Mouse (Mus musculus) megakaryocyte, embryonic 14.5 days (primary cell): ENCODE results near the gene Eif2s3x. TPM values are rescaled to one million over a fixed set of nuclear protein-coding genes. Genes with fewer than 3 reads are reported as not detected.
A peak's percentile ranks its signal among the peaks of the same experiment; 100 is the strongest.

Experiments
- H3K27me3 ChIP-seq: replicated peaks from 2 replicates; pipeline ENCODE3; 2012; ENCODE audit warnings: inconsistent platforms
- H3K36me3 ChIP-seq: replicated peaks from 2 replicates; pipeline ENCODE3; 2012; ENCODE audit warnings: low read length, inconsistent platforms, mixed read lengths
- H3K4me1 ChIP-seq: 2 replicates; pipeline ENCODE4 v1.6.1; 2012; ENCODE audit warnings: inconsistent platforms
- H3K4me3 ChIP-seq: replicated peaks from 2 replicates; pipeline ENCODE3; 2012; ENCODE audit warnings: moderate library complexity, mild to moderate bottlenecking, inconsistent platforms
- H3K9me3 ChIP-seq: 2 replicates; pipeline ENCODE4 v1.6.1; 2012; ENCODE audit warnings: inconsistent platforms
- FLI1 ChIP-seq: IDR thresholded peaks from 2 replicates; pipeline ENCODE4 v1.6.1; 2012; ENCODE audit warnings: low read length, inconsistent platforms, mixed read lengths
- GATA1 ChIP-seq: IDR thresholded peaks from 3 replicates; pipeline ENCODE4 v1.6.1; 2012; ENCODE audit warnings: mixed read lengths, low read length, inconsistent platforms, borderline replicate concordance
- polyA plus RNA-seq: library from polyadenylated mRNA; stranded (reverse); fragments of >175 nt; gene quantifications from 2 replicates; pipeline ENCODE4 v1.2.3, GENCODE M21; 2012; ENCODE audit warnings: low replicate concordance; ENCODE audit not compliant: insufficient read depth

Gene Eif2s3x
- polyA plus RNA-seq, 1 experiment: 12.6 TPM

GRCm38 (mm10) chrX:94185156-94185555 is 27.5 kb downstream of the Eif2s3x start:
- H3K4me3 ChIP-seq: no peak overlapping the region
- peaks cover 4% of the 10 kb centered on the region for H3K27me3 ChIP-seq
- no peaks in the 10 kb centered on the region for H3K4me1 ChIP-seq
- TF ChIP-seq GATA1 (no peak), FLI1 (no peak)
- H3K36me3 ChIP-seq: no peaks in the 10 kb centered on the region
- no peaks in the 10 kb centered on the region for H3K9me3 ChIP-seq

GRCm38 (mm10) chrX:94183814-94184213 is 28.8 kb downstream of the Eif2s3x start:
- no peaks in the 10 kb centered on the region for H3K4me1 ChIP-seq
- no peak overlapping the region for H3K4me3 ChIP-seq
- H3K9me3 ChIP-seq: no peaks in the 10 kb centered on the region
- peaks cover 4% of the 10 kb centered on the region for H3K27me3 ChIP-seq
- no peak for TF ChIP-seq FLI1
- TF ChIP-seq GATA1: no peak
- H3K36me3 ChIP-seq: no peaks in the 10 kb centered on the region

GRCm38 (mm10) chrX:94177715-94178340 is 34.8 kb downstream of the Eif2s3x start:
- no peaks in the 10 kb centered on the region for H3K36me3 ChIP-seq
- TF ChIP-seq FLI1 (peak; percentile 46; the same call in 1 of the 2 replicates), GATA1 (no peak)
- peaks cover 9% of the 10 kb centered on the region for H3K4me1 ChIP-seq
- peaks cover 3% of the 10 kb centered on the region for H3K27me3 ChIP-seq
- H3K9me3 ChIP-seq: no peaks in the 10 kb centered on the region
- H3K4me3 ChIP-seq: peak overlapping the region; percentile 94

GRCm38 (mm10) chrX:94169348-94169747 is 43.3 kb downstream of the Eif2s3x start:
- Histone ChIP-seq H3K9me3 (no peaks in the 10 kb centered on the region), H3K36me3 (no peaks in the 10 kb centered on the region)
- no peak for TF ChIP-seq FLI1
- no peak for TF ChIP-seq GATA1

GRCm38 (mm10) chrX:94152251-94152830 is 60.3 kb downstream of the Eif2s3x start:
- Histone ChIP-seq H3K9me3 (no peaks in the 10 kb centered on the region), H3K27me3 (peaks cover 19% of the 10 kb centered on the region), H3K4me3 (no peak overlapping the region), H3K36me3 (no peaks in the 10 kb centered on the region), H3K4me1 (peaks cover 15% of the 10 kb centered on the region)
- TF ChIP-seq FLI1 (no peak), GATA1 (no peak)

More at GRCm38 (mm10) chrX:94169348-94169747, 43.3 kb downstream of the Eif2s3x start:
- Histone ChIP-seq H3K4me1 (no peaks in the 10 kb centered on the region), H3K27me3 (peaks cover 5% of the 10 kb centered on the region), H3K4me3 (no peak overlapping the region)

- Histone ChIP-seq H3K36me3 (no peaks in the 10 kb centered on the region), H3K9me3 (no peaks in the 10 kb centered on the region), H3K4me3 (no peak overlapping the region), H3K27me3 (peaks cover 26% of the 10 kb centered on the region), H3K4me1 (peaks cover 15% of the 10 kb centered on the region)
- TF ChIP-seq GATA1: no peak
- TF ChIP-seq FLI1: no peak
These were observed 62.2 kb downstream of the Eif2s3x start for GRCm38 (mm10) chrX:94150471-94150870.

- H3K4me1 ChIP-seq: peaks cover 3% of the 10 kb centered on the region; the same call in 1 of the 2 replicates
- TF ChIP-seq GATA1 (no peak), FLI1 (no peak)
- peaks cover 23% of the 10 kb centered on the region for H3K27me3 ChIP-seq
- no peaks in the 10 kb centered on the region for H3K36me3 ChIP-seq
- no peak overlapping the region for H3K4me3 ChIP-seq
- no peaks in the 10 kb centered on the region for H3K9me3 ChIP-seq
These were observed 70.5 kb downstream of the Eif2s3x start for GRCm38 (mm10) chrX:94142004-94142771.

GRCm38 (mm10) chrX:94140080-94140479 is 72.6 kb downstream of the Eif2s3x start:
- no peaks in the 10 kb centered on the region for H3K9me3 ChIP-seq
- no peak for TF ChIP-seq FLI1
- TF ChIP-seq GATA1: no peak
- peaks cover 20% of the 10 kb centered on the region for H3K27me3 ChIP-seq
- H3K4me1 ChIP-seq: peaks cover 3% of the 10 kb centered on the region; the same call in 1 of the 2 replicates
- H3K4me3 ChIP-seq: no peak overlapping the region
- H3K36me3 ChIP-seq: no peaks in the 10 kb centered on the region

Other genes starting within 250 kb of the Eif2s3x start
- not detected in 2 replicates for gene AU015836, start 244.2 kb downstream of the Eif2s3x start, polyA plus RNA-seq
- 0.36 TPM in 1 of 2 replicates, not detected in the other for gene Zfx, start 89.2 kb downstream of the Eif2s3x start, polyA plus RNA-seq
- 19.9 and 25.7 TPM in 2 replicates for gene Klhl15, start 21.7 kb upstream of the Eif2s3x start, polyA plus RNA-seq
- gene Fam90a1b, start 153.9 kb upstream of the Eif2s3x start, polyA plus RNA-seq: not detected in 2 replicates
- 1.0 TPM in 1 of 2 replicates, not detected in the other for gene Apoo, start 154.3 kb upstream of the Eif2s3x start, polyA plus RNA-seq